Mouse (Mus musculus): Measurements from ENCODE around the gene Susd2. TPM values are rescaled to one million over a fixed set of nuclear protein-coding genes. Genes with fewer than 3 reads are reported as not detected.

Gene Susd2
- polyA plus RNA-seq, 1 experiment, result 22.0 TPM

- DNase-seq, result no peak
- H3K4me3 ChIP-seq (replicated peaks; ENCODE audit: insufficient read depth, low read depth, low read length), result no peak overlapping the region
- H3K27me3 ChIP-seq (ENCODE audit: control insufficient read depth, insufficient read depth, low read length), result no peaks in the 10 kb centered on the region
- H3K4me1 ChIP-seq (ENCODE audit: control insufficient read depth, insufficient read depth, low read length), result peaks cover 5% of the 10 kb centered on the region
- TF ChIP-seq POLR2A (IDR thresholded peaks at IDR 0.05; ENCODE audit: borderline replicate concordance, insufficient read depth, low read length), result no peak
- no peak for TF ChIP-seq CTCF (IDR thresholded peaks at IDR 0.05; ENCODE audit: borderline replicate concordance, insufficient read depth, low read depth, low read length)
- H3K27ac ChIP-seq (ENCODE audit: insufficient read depth, low read length), result no peak overlapping the region
- 92% methylated on average over 4 of the region's 4 CpGs for WGBS
Measured at GRCm38 (mm10) chr10:75616044-75616443, 27.8 kb downstream of the Susd2 start.

- H3K27ac ChIP-seq (ENCODE audit: insufficient read depth, low read length), result no peak overlapping the region
- TF ChIP-seq CTCF (IDR thresholded peaks at IDR 0.05; ENCODE audit: borderline replicate concordance, insufficient read depth, low read depth, low read length), result no peak
- H3K4me3 ChIP-seq (replicated peaks; ENCODE audit: insufficient read depth, low read depth, low read length), result no peak overlapping the region
- no peak for DNase-seq
- peaks cover 5% of the 10 kb centered on the region for H3K4me1 ChIP-seq (ENCODE audit: control insufficient read depth, insufficient read depth, low read length)
- no peaks in the 10 kb centered on the region for H3K27me3 ChIP-seq (ENCODE audit: control insufficient read depth, insufficient read depth, low read length)
- 70% methylated on average over 7 of the region's 7 CpGs for WGBS
Measured at GRCm38 (mm10) chr10:75610486-75610885, 33.3 kb downstream of the Susd2 start.

GRCm38 (mm10) chr10:75608975-75609374 lies 34.8 kb downstream of the Susd2 start:
- Histone ChIP-seq H3K4me3 (replicated peaks; ENCODE audit: insufficient read depth, low read depth, low read length) (no peak overlapping the region), H3K27me3 (ENCODE audit: control insufficient read depth, insufficient read depth, low read length) (no peaks in the 10 kb centered on the region), H3K27ac (ENCODE audit: insufficient read depth, low read length) (no peak overlapping the region), H3K4me1 (ENCODE audit: control insufficient read depth, insufficient read depth, low read length) (no peaks in the 10 kb centered on the region)
- WGBS, result 91% methylated on average over 11 of the region's 11 CpGs
- no peak for TF ChIP-seq POLR2A (IDR thresholded peaks at IDR 0.05; ENCODE audit: borderline replicate concordance, insufficient read depth, low read length)
- no peak for TF ChIP-seq CTCF (IDR thresholded peaks at IDR 0.05; ENCODE audit: borderline replicate concordance, insufficient read depth, low read depth, low read length)
- DNase-seq, result no peak

- TF ChIP-seq POLR2A (IDR thresholded peaks at IDR 0.05; ENCODE audit: borderline replicate concordance, insufficient read depth, low read length) (no peak), CTCF (IDR thresholded peaks at IDR 0.05; ENCODE audit: borderline replicate concordance, insufficient read depth, low read depth, low read length) (no peak)
Measured at GRCm38 (mm10) chr10:75607253-75607652, 36.6 kb downstream of the Susd2 start.

GRCm38 (mm10) chr10:75605162-75605846 lies 38.5 kb downstream of the Susd2 start:
- DNase-seq, result no peak
- no peak overlapping the region for H3K27ac ChIP-seq (ENCODE audit: insufficient read depth, low read length)
- TF ChIP-seq POLR2A (IDR thresholded peaks at IDR 0.05; ENCODE audit: borderline replicate concordance, insufficient read depth, low read length) (no peak), CTCF (IDR thresholded peaks at IDR 0.05; ENCODE audit: borderline replicate concordance, insufficient read depth, low read depth, low read length) (0 out of 2 replicates have a peak, but pooled peaks have one; percentile 13)
- 34% methylated on average over 11 of the region's 11 CpGs for WGBS
- H3K4me3 ChIP-seq (replicated peaks; ENCODE audit: insufficient read depth, low read depth, low read length), result no peak overlapping the region
- H3K4me1 ChIP-seq (ENCODE audit: control insufficient read depth, insufficient read depth, low read length), result no peaks in the 10 kb centered on the region
- no peaks in the 10 kb centered on the region for H3K27me3 ChIP-seq (ENCODE audit: control insufficient read depth, insufficient read depth, low read length)

More at GRCm38 (mm10) chr10:75607253-75607652, 36.6 kb downstream of the Susd2 start:
- WGBS, result 91% methylated on average over 4 of the region's 4 CpGs
- Histone ChIP-seq H3K27ac (ENCODE audit: insufficient read depth, low read length) (no peak overlapping the region), H3K4me1 (ENCODE audit: control insufficient read depth, insufficient read depth, low read length) (no peaks in the 10 kb centered on the region), H3K4me3 (replicated peaks; ENCODE audit: insufficient read depth, low read depth, low read length) (no peak overlapping the region), H3K27me3 (ENCODE audit: control insufficient read depth, insufficient read depth, low read length) (no peaks in the 10 kb centered on the region)
- no peak for DNase-seq

- WGBS, result 68% methylated on average over 7 of the region's 7 CpGs
- no peak for DNase-seq
- no peaks in the 10 kb centered on the region for H3K27me3 ChIP-seq (ENCODE audit: control insufficient read depth, insufficient read depth, low read length)
- no peak overlapping the region for H3K4me3 ChIP-seq (replicated peaks; ENCODE audit: insufficient read depth, low read depth, low read length)
- no peak for TF ChIP-seq POLR2A (IDR thresholded peaks at IDR 0.05; ENCODE audit: borderline replicate concordance, insufficient read depth, low read length)
- no peak for TF ChIP-seq CTCF (IDR thresholded peaks at IDR 0.05; ENCODE audit: borderline replicate concordance, insufficient read depth, low read depth, low read length)
- no peaks in the 10 kb centered on the region for H3K4me1 ChIP-seq (ENCODE audit: control insufficient read depth, insufficient read depth, low read length)
- no peak overlapping the region for H3K27ac ChIP-seq (ENCODE audit: insufficient read depth, low read length)
Measured at GRCm38 (mm10) chr10:75600189-75600730, 43.5 kb downstream of the Susd2 start.

- Histone ChIP-seq H3K4me1 (ENCODE audit: control insufficient read depth, insufficient read depth, low read length) (no peaks in the 10 kb centered on the region), H3K4me3 (replicated peaks; ENCODE audit: insufficient read depth, low read depth, low read length) (no peak overlapping the region), H3K27ac (ENCODE audit: insufficient read depth, low read length) (no peak overlapping the region), H3K27me3 (ENCODE audit: control insufficient read depth, insufficient read depth, low read length) (no peaks in the 10 kb centered on the region)
- 32% methylated on average over 8 of the region's 8 CpGs for WGBS
- TF ChIP-seq CTCF (IDR thresholded peaks at IDR 0.05; ENCODE audit: borderline replicate concordance, insufficient read depth, low read depth, low read length) (no peak), POLR2A (IDR thresholded peaks at IDR 0.05; ENCODE audit: borderline replicate concordance, insufficient read depth, low read length) (no peak)
- DNase-seq, result peak; percentile 37 to 49
Measured at GRCm38 (mm10) chr10:75595981-75596380, 47.8 kb downstream of the Susd2 start.

GRCm38 (mm10) chr10:75592585-75592984 lies 51.2 kb downstream of the Susd2 start:
- H3K4me3 ChIP-seq (replicated peaks; ENCODE audit: insufficient read depth, low read depth, low read length), result no peak overlapping the region
- WGBS, result 83% methylated on average over 7 of the region's 7 CpGs
- no peaks in the 10 kb centered on the region for H3K4me1 ChIP-seq (ENCODE audit: control insufficient read depth, insufficient read depth, low read length)
- no peak overlapping the region for H3K27ac ChIP-seq (ENCODE audit: insufficient read depth, low read length)
- DNase-seq, result no peak
- H3K27me3 ChIP-seq (ENCODE audit: control insufficient read depth, insufficient read depth, low read length), result no peaks in the 10 kb centered on the region
- TF ChIP-seq CTCF (IDR thresholded peaks at IDR 0.05; ENCODE audit: borderline replicate concordance, insufficient read depth, low read depth, low read length) (no peak), POLR2A (IDR thresholded peaks at IDR 0.05; ENCODE audit: borderline replicate concordance, insufficient read depth, low read length) (no peak)
